Mouse (Mus musculus) erythroblast, embryonic 14.5 days (primary cell): Measurements from ENCODE around the gene Spo11.

Source experiments
- GATA1 ChIP-seq: IDR thresholded peaks from 2 replicates; pipeline ENCODE4 v1.6.1; 2012; ENCODE audit warnings: low read length, inconsistent platforms, mixed read lengths
- TAL1 ChIP-seq: IDR thresholded peaks from 3 replicates; pipeline ENCODE4 v1.6.1; 2012; ENCODE audit warnings: low read length, inconsistent platforms, mixed read lengths

GRCm38 (mm10) chr2:172979666-172980345 is 2.3 kb downstream of the Spo11 start:
- TF ChIP-seq TAL1 = no peak
- no peak for TF ChIP-seq GATA1
